Mouse (Mus musculus) bone marrow, adult 2 months (tissue): Measurements from ENCODE around the gene Med15.

Experiments
- CTCF ChIP-seq: fragments of 200-500 bp; IDR thresholded peaks from 2 replicates; pipeline ENCODE4 v1.5.1; 2011; ENCODE audit warnings: low read length, control low read depth; ENCODE audit not compliant: control insufficient read depth, insufficient read depth
- POLR2A ChIP-seq: fragments of 200-500 bp; IDR thresholded peaks from 2 replicates; pipeline ENCODE4 v1.6.1; 2011; ENCODE audit warnings: low read depth, mild to moderate bottlenecking, control low read depth, low read length, borderline replicate concordance; ENCODE audit not compliant: control insufficient read depth

- TF ChIP-seq CTCF = no peak
- TF ChIP-seq POLR2A = no peak
Measured at GRCm38 (mm10) chr16:17638036-17638628, 94.6 kb downstream of the Med15 start.
